Mouse (Mus musculus) skeletal muscle tissue, adult 2 months (tissue): ENCODE data around the gene Amy2a2.
"Not testable (repeated sequence)": the region's sequence is repeated elsewhere in the genome, so short reads cannot be mapped to it uniquely, and the experiment has no call there.

ENCODE experiments used
- DNase-seq: peaks from one replicate; pipeline ENCODE4 v3.0.0-alpha.2; 2012; ENCODE audit warnings: low read depth, low spot score

Gene Amy2a2

DNA sequence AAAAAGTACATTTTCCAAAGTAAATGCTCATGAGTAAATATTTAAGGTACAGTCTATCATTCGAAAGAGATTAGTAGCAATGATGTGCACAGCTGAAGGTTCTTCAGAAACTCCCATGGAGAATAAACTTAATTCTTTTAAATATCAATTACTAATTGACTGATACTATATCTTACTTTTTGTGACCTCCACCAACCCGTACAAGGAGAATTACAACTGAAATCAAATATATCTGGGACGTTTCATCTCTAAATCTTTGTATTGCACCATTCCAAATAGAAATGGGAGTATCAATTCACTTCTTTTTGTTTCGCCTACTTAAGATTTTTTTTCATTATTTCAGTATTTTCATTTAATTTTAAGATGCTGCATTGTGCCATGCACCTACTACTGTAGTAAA, at the start of gene Amy2a2:
Gene Amy2a2 (minus strand): TSS at position 101 of the 400 bp plus-strand sequence.
- not testable (repeated sequence) for DNase-seq

DNA sequence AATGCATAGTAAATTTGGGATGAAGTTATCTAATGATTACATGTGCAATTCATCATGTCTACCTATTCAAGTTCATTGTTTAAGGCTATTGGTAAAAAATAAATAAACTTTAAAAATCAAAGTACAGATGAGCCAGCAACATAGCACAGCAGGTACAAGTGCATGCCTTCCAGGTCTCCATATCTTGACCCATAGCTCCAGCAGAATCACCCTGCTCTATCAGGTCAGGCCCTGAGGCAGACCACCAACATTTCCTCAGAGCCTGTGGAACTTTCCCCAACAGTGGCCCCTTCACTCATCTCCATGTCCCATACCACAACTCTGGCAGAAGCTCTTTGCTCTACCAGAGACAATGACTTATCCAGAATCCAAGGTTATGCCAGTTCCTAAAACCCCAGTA, 11.0 kb downstream of the Amy2a2 start:
- DNase-seq: not testable (repeated sequence)

DNA sequence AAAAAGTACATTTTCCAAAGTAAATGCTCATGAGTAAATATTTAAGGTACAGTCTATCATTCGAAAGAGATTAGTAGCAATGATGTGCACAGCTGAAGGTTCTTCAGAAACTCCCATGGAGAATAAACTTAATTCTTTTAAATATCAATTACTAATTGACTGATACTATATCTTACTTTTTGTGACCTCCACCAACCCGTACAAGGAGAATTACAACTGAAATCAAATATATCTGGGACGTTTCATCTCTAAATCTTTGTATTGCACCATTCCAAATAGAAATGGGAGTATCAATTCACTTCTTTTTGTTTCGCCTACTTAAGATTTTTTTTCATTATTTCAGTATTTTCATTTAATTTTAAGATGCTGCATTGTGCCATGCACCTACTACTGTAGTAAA, 32.5 kb downstream of the Amy2a2 start, which contains the start of gene Amy2a3:
Gene Amy2a3 (minus strand): TSS at position 101 of the 400 bp plus-strand sequence.
- not testable (repeated sequence) for DNase-seq

DNA sequence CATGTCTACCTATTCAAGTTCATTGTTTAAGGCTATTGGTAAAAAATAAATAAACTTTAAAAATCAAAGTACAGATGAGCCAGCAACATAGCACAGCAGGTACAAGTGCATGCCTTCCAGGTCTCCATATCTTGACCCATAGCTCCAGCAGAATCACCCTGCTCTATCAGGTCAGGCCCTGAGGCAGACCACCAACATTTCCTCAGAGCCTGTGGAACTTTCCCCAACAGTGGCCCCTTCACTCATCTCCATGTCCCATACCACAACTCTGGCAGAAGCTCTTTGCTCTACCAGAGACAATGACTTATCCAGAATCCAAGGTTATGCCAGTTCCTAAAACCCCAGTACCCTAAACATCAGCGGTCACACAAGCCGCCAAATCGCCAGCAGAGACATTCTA, 43.5 kb downstream of the Amy2a2 start:
- not testable (repeated sequence) for DNase-seq
